Mouse (Mus musculus) thymus, adult 2 months (tissue): ENCODE data around the gene Gm13275.
"Not testable (repeated sequence)": the region's sequence is repeated elsewhere in the genome, so short reads cannot be mapped to it uniquely, and the experiment has no call there.

Experiments
- CTCF ChIP-seq: fragments of 200-500 bp; IDR thresholded peaks from 2 replicates; pipeline ENCODE4 v1.5.1; 2012; ENCODE audit warnings: mild to moderate bottlenecking, control low read depth, low read length, moderate library complexity, borderline replicate concordance; ENCODE audit not compliant: control insufficient read depth, poor library complexity, insufficient read depth; ENCODE audit errors: extremely low read depth
- POLR2A ChIP-seq: fragments of 200-500 bp; IDR thresholded peaks from 2 replicates; pipeline ENCODE4 v1.6.1; 2012; ENCODE audit warnings: mild to moderate bottlenecking, low read length, control low read depth, moderate library complexity; ENCODE audit not compliant: control insufficient read depth, poor library complexity, insufficient read depth; ENCODE audit errors: extremely low read depth

DNA sequence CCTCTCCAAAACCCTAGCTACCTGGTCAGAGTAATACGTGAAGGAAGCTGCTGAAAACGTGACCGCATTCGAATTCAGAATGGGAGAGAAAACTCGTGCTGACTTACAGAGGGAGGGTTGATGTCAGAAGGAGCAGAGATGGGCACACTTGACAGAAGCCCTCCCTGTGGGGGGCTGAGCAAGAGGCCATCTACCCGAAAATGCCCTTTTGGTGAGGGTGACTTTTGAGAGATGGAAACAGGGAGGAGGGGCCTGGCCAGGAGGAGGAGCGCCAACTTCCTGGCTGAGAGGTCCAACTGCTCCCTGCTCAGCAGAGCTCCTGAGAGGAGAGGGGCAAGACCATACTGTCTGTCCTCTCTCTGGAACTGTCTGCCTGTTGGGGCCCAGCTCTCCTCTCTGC, 12.5 kb upstream of the Gm13275 start, which contains the start of gene Ifnz:
- not testable (repeated sequence) for TF ChIP-seq CTCF, POLR2A
